Mouse (Mus musculus): ENCODE data around the gene Mtcl1. TPM values are rescaled to one million over a fixed set of nuclear protein-coding genes. Genes with fewer than 3 reads are reported as not detected.

Mtcl1 gene
- not detected for total RNA-seq (2023)

DNA sequence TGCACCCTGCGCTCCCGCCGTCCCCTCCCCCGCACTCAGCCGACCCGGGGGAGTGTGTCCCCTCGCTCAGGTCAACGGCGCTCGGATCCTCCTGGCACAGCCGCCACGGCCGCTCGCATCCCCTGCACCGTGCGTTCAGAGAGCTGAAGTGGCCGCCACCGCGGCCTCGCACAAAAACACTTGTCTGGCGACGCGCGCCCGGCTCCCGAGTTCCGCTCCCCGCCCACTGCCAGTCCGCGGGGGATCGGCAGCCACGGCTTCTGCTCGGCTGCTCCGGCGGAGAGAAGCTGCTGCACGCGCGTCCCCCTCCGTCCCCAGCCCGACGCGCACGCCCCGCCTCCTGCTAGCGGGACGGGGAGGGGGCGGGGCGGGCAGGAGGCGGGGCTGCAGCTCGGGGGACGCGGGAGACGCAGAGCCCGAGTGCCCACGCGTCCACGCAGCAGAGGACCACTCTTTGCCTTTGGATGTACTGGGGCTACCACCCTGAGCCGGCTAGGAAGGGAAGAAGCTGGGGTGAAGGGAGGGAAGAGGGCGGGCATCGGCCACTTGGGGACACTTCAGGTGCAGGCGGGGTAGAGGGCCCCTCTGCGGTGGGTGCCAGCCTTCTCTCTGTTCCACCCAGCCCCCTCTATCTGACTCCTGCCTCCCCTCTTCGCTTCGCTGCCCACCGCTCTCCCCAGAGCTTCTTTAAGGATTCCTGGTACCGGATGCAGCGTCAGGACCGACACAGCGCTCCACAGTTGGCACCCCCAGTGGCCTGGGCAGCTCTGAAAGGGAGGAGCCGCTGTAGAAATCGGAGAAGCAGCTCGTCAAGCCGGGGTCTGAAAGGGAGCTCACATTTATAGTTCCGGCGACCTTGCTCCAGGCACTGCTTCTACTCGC, at the start of gene Mtcl1:
Mtcl1 (minus strand) TSS at position 291 of the 882 bp plus-strand sequence.

Other genes starting within 250 kb of the Mtcl1 start
- gene Rab12, start 70.0 kb upstream of the Mtcl1 start, total RNA-seq (2023) = 50.2 TPM
- 0.86 TPM for gene Themis3, start 144.9 kb upstream of the Mtcl1 start, total RNA-seq (2023)

Data from CD8-positive naive resting alpha-beta T cell, adult 57 days (primary cell).